Mouse (Mus musculus) myocyte (in vitro differentiated cells): Measurements from ENCODE around the gene Sh3d21.

Experiments used
- CEBPB ChIP-seq: IDR thresholded peaks from 2 replicates; pipeline ENCODE4 v1.6.1; 2011; ENCODE audit warnings: mild to moderate bottlenecking, moderate library complexity; ENCODE audit not compliant: poor library complexity, insufficient read depth, severe bottlenecking
- MAX ChIP-seq: IDR thresholded peaks from one replicate; pipeline ENCODE4 v1.6.1; 2011; ENCODE audit warnings: low read depth, mild to moderate bottlenecking, control low read depth
- MYOD1 ChIP-seq, 3 experiments: IDR thresholded peaks; one replicate each; pipeline ENCODE4 v1.6.1; 2011; ENCODE audit warnings: control low read depth in 2 of 3, low read depth in 2 of 3, mild to moderate bottlenecking in 2 of 3, moderate library complexity in 1 of 3; ENCODE audit not compliant: insufficient read length in 2 of 3, control insufficient read depth in 1 of 3
- MYOG ChIP-seq, 3 experiments: IDR thresholded peaks; one replicate each; pipeline ENCODE4 v1.6.1; 2011; ENCODE audit warnings: control low read depth in 2 of 3, low read depth in 2 of 3, mild to moderate bottlenecking in 2 of 3; ENCODE audit not compliant: insufficient read length in 2 of 3, control insufficient read depth in 1 of 3, insufficient read depth in 1 of 3
- POLR2A ChIP-seq: IDR thresholded peaks from one replicate; pipeline ENCODE4 v1.6.1; 2011; ENCODE audit warnings: low read depth, mild to moderate bottlenecking, control low read depth, moderate library complexity; ENCODE audit not compliant: insufficient read length
- POLR2AphosphoS2 ChIP-seq: IDR thresholded peaks from one replicate; pipeline ENCODE4 v1.6.1; 2011; ENCODE audit warnings: low read depth, control low read depth; ENCODE audit not compliant: insufficient read length
- SRF ChIP-seq: IDR thresholded peaks from one replicate; pipeline ENCODE4 v1.6.1; 2011; ENCODE audit warnings: low read depth; ENCODE audit not compliant: control insufficient read depth, insufficient read length
- TCF12 ChIP-seq: IDR thresholded peaks from one replicate; pipeline ENCODE4 v1.6.1; 2011; ENCODE audit warnings: mild to moderate bottlenecking, control low read depth; ENCODE audit not compliant: poor library complexity, insufficient read depth, severe bottlenecking
- USF1 ChIP-seq: IDR thresholded peaks from one replicate; pipeline ENCODE4 v1.6.1; 2011; ENCODE audit warnings: low read depth, mild to moderate bottlenecking, control low read depth, moderate library complexity

DNA sequence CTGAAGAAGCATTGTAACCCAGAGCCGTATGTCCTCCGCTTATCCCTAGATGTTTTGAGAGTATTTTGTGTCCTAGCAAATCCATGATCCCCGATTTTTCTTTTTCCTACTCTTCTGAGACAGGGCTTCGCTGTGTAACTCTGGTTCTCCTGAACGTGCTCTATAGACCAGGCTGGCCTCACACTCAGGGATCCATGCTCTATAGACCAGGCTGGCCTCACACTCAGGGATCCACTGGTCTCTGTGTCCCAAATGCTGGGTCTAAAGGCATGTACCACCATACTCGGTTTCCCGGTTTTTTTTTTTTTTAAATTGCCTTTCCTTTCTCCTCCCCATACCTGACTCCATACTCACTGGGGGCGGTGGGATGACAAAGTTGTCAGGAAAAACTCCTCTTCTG lies 2.3 kb downstream of the Sh3d21 start:
- no peak for TF ChIP-seq MAX
- no peak for TF ChIP-seq MYOD1 (IDR thresholded peaks at IDR 0.05; ENCODE audit: control insufficient read depth in 1 of 3, insufficient read length in 2 of 3, low read depth in 2 of 3)
- TF ChIP-seq SRF: no peak
- no peak for TF ChIP-seq POLR2A
- TF ChIP-seq TCF12: no peak
- no peak for TF ChIP-seq POLR2AphosphoS2
- TF ChIP-seq USF1: no peak
- no peak for TF ChIP-seq CEBPB
- no peak for TF ChIP-seq MYOG (IDR thresholded peaks at IDR 0.05; ENCODE audit: control insufficient read depth in 1 of 3, insufficient read depth in 1 of 3, insufficient read length in 2 of 3, low read depth in 2 of 3)
